ENCODE assay signal across 27 mouse cellular contexts in genomic region chr8:80567471-80567870, GRCm38 (mm10). TPM values are rescaled to one million over a fixed set of nuclear protein-coding genes. Genes with fewer than 3 reads are reported as not detected.
DNase-seq lines count a peak whose midpoint lies in the region; ATAC-seq and TF ChIP-seq lines count a peak whose summit lies in the region.
"Had no signal": no experiment of that assay in that cellular context is flagged by ENCODE, and none has a peak within 500 bp of the region (broad histone marks: within the 10 kb centered on the region; RNA-seq: fewer than 3 reads in every experiment).

No protein-coding gene starts in this region.

- WGBS in liver, embryonic 12.5 days (ENCODE audit: insufficient replicate concordance): 53% methylated on average over 1 of the region's 1 CpGs
- 39% methylated on average over 1 of the region's 1 CpGs for WGBS in liver, embryonic 15.5 days (ENCODE audit: insufficient replicate concordance)
- 97% methylated on average over 1 of the region's 1 CpGs for WGBS in thymus, adult 2 months

- H3K4me2 ChIP-seq in liver, embryonic 12.5 days: 0 out of 2 replicates have a peak overlapping the region, but pooled peaks have one; percentile 8
- H3K4me2 ChIP-seq in liver, embryonic 15.5 days: no peak overlapping the region
- H3K4me2 ChIP-seq: embryonic facial prominence, embryonic 13.5 days; heart, embryonic 13.5 days; hindbrain, embryonic 13.5 days had no signal

- no peak overlapping the region for H3K4me3 ChIP-seq in liver, embryonic 12.5 days
- no peak overlapping the region for H3K4me3 ChIP-seq in liver, embryonic 15.5 days (replicated peaks)
- H3K4me3 ChIP-seq in thymus, adult 2 months (ENCODE audit: control insufficient read depth, insufficient read depth, low read length): no peak overlapping the region
- H3K4me3 ChIP-seq: embryonic facial prominence, embryonic 13.5 days; gastrocnemius, adult 2 months; heart, embryonic 13.5 days; hindbrain, embryonic 10.5 days; hindbrain, embryonic 13.5 days had no signal

- H3K36me3 ChIP-seq in liver, embryonic 12.5 days: no peaks in the 10 kb centered on the region
- no peaks in the 10 kb centered on the region for H3K36me3 ChIP-seq in liver, embryonic 15.5 days (replicated peaks)
- no peaks in the 10 kb centered on the region for H3K36me3 ChIP-seq in thymus, adult 2 months (ENCODE audit: control insufficient read depth, insufficient read depth, low read length)
- H3K36me3 ChIP-seq: embryonic facial prominence, embryonic 13.5 days; heart, embryonic 13.5 days; hindbrain, embryonic 10.5 days; hindbrain, embryonic 13.5 days had no signal

- no peaks in the 10 kb centered on the region for H3K9me3 ChIP-seq in liver, embryonic 12.5 days (replicated peaks)
- H3K9me3 ChIP-seq in liver, embryonic 15.5 days (replicated peaks): no peaks in the 10 kb centered on the region
- H3K9me3 ChIP-seq: embryonic facial prominence, embryonic 13.5 days; heart, embryonic 13.5 days; hindbrain, embryonic 10.5 days; hindbrain, embryonic 13.5 days had no signal

- no peak for TF ChIP-seq CTCF in thymus, adult 2 months (IDR thresholded peaks at IDR 0.05; ENCODE audit: borderline replicate concordance, control insufficient read depth, extremely low read depth, insufficient read depth, low read length, poor library complexity)

- H3K4me1 ChIP-seq in liver, embryonic 12.5 days: peaks cover 19% of the 10 kb centered on the region
- H3K4me1 ChIP-seq in liver, embryonic 15.5 days (replicated peaks): peaks cover 23% of the 10 kb centered on the region
- no peaks in the 10 kb centered on the region for H3K4me1 ChIP-seq in thymus, adult 2 months (replicated peaks; ENCODE audit: control insufficient read depth, insufficient read depth, low read length)
- H3K4me1 ChIP-seq: embryonic facial prominence, embryonic 13.5 days; heart, embryonic 13.5 days had no signal

- H3K27me3 ChIP-seq in liver, embryonic 12.5 days (replicated peaks): no peaks in the 10 kb centered on the region
- no peaks in the 10 kb centered on the region for H3K27me3 ChIP-seq in liver, embryonic 15.5 days
- no peaks in the 10 kb centered on the region for H3K27me3 ChIP-seq in thymus, adult 2 months (ENCODE audit: control insufficient read depth, insufficient read depth, low read length)
- H3K27me3 ChIP-seq: embryonic facial prominence, embryonic 13.5 days; heart, embryonic 13.5 days; hindbrain, embryonic 13.5 days had no signal

- ATAC-seq in erythroblast, adult 5-6 weeks (replicated peaks; ENCODE audit: low FRiP score, poor library complexity, severe bottlenecking): peak; percentile 71
- ATAC-seq in liver, embryonic 12.5 days: peak; percentile 80
- peak; percentile 47; the same call in 1 of the 2 replicates for ATAC-seq in liver, embryonic 15.5 days (ENCODE audit: insufficient read depth)
- peak; percentile 83 for ATAC-seq in megakaryocyte progenitor cell, adult 5-6 weeks (replicated peaks; ENCODE audit: poor library complexity)
- ATAC-seq: activated CD4-positive, CD25-positive, alpha-beta regulatory T cell, adult 4 months; CD4-positive, CD25-positive, alpha-beta regulatory T cell, adult 4 months; forebrain, embryonic 14.5 days; hindbrain, embryonic 16.5 days had no signal

- no peak for TF ChIP-seq POLR2A in thymus, adult 2 months (IDR thresholded peaks at IDR 0.05; ENCODE audit: control insufficient read depth, extremely low read depth, insufficient read depth, low read length, poor library complexity)

- DNase-seq in thymus, adult 2 months: no peak
- no peak for DNase-seq in gastrocnemius, postnatal 10 days
- no peak for DNase-seq in heart, postnatal 4 days
- no peak for DNase-seq in embryo, embryonic 10.5 days (ENCODE audit: low spot score)
- DNase-seq: adrenal gland, adult 8-10 months; adrenal gland, postnatal 25 days; cerebellum, adult 18-20 months; cerebellum, adult 9-10 months; cerebellum, postnatal 14 days; forebrain, postnatal 0 days; gastrocnemius, adult 2 months; gastrocnemius, postnatal 25 days; heart, adult 18-20 months had no signal

- no peak overlapping the region for H3K9ac ChIP-seq in liver, embryonic 12.5 days
- H3K9ac ChIP-seq in liver, embryonic 15.5 days: no peak overlapping the region
- H3K9ac ChIP-seq: embryonic facial prominence, embryonic 13.5 days; forebrain, postnatal 0 days; heart, embryonic 13.5 days; hindbrain, embryonic 13.5 days had no signal

- H3K27ac ChIP-seq in liver, embryonic 12.5 days: no peak overlapping the region
- no peak overlapping the region for H3K27ac ChIP-seq in liver, embryonic 15.5 days (replicated peaks)
- H3K27ac ChIP-seq in thymus, adult 2 months (ENCODE audit: control insufficient read depth, insufficient read depth, low read length): no peak overlapping the region
- H3K27ac ChIP-seq: embryonic facial prominence, embryonic 13.5 days; gastrocnemius, adult 2 months; heart, embryonic 13.5 days; hindbrain, embryonic 10.5 days; hindbrain, embryonic 13.5 days had no signal

RNA-seq across cellular contexts. Expression of gene Frem3, which starts 43.4 kb away (rescaled TPM):
- 0.21 TPM in 1 of 2 replicates, not detected in the other for total RNA-seq in erythroblast, adult 5-6 weeks (2015; ENCODE audit: low replicate concordance)
- 0.28 and 0.43 TPM in 2 replicates for total RNA-seq in erythroblast, adult 5-6 weeks (2017; ENCODE audit: low replicate concordance)
- polyA plus RNA-seq in liver, embryonic 12.5 days (2016; fragmentation: Nextera tagmentation; extraction: Ambion mirVana): 0.13 and 0.14 TPM in 2 replicates
- polyA plus RNA-seq in liver, embryonic 15.5 days (2015; fragmentation: Nextera tagmentation; extraction: Ambion mirVana): 0.07 and 0.12 TPM in 2 replicates
- total RNA-seq in megakaryocyte progenitor cell, adult 5-6 weeks (2015): 0.02 TPM in 1 of 2 replicates, not detected in the other
- total RNA-seq in megakaryocyte progenitor cell, adult 5-6 weeks (2017): not detected in 2 replicates
- polyA plus RNA-seq in thymus, adult 2 months (2012; rRNA removed): 0.01 and 0.03 TPM in 2 replicates
- not detected for total RNA-seq in gastrocnemius, postnatal 10 days (2021)
- total RNA-seq in heart, postnatal 4 days (2021): under 1 TPM; 0.34 to 0.55 TPM
- total RNA-seq: adrenal gland, adult 8-10 months; adrenal gland, postnatal 25 days; gastrocnemius, adult 2 months; gastrocnemius, postnatal 25 days had no signal
- polyA plus RNA-seq: activated CD4-positive, CD25-positive, alpha-beta regulatory T cell, adult 4 months; C2C12; CD4-positive, CD25-positive, alpha-beta regulatory T cell, adult 4 months; forebrain, embryonic 11.5 days had no signal
